In genomic region chr1:188660882-188661281, GRCm38 (mm10) we compare ENCODE assay signal across 8 mouse cellular contexts.
A peak's percentile ranks its signal among the peaks of the same experiment; 100 is the strongest.
DNase-seq lines count a peak whose midpoint lies in the region; ATAC-seq and TF ChIP-seq lines count a peak whose summit lies in the region.

No protein-coding gene starts in this region.

- H3K4me2 ChIP-seq in heart, embryonic 11.5 days, result peak overlapping the region; percentile 62

- peak overlapping the region; percentile 62 for H3K9ac ChIP-seq in heart, embryonic 11.5 days (ENCODE audit: low read depth, low read length)

- H3K36me3 ChIP-seq in E14TG2a.4 (ENCODE audit: insufficient read depth, low read length), result no peaks in the 10 kb centered on the region
- H3K36me3 ChIP-seq in heart, embryonic 11.5 days (ENCODE audit: control insufficient read depth, insufficient read depth, low read length), result no peaks in the 10 kb centered on the region

- TF ChIP-seq CTCF in E14TG2a.4 (conservative IDR thresholded peaks at IDR 0.05; ENCODE audit: low read length), result no peak
- no peak for TF ChIP-seq CTCF in cerebellum, adult 2 months (IDR thresholded peaks at IDR 0.05; ENCODE audit: borderline replicate concordance, insufficient read depth, low read depth, low read length)

- peak; percentile 38 to 49 for DNase-seq in kidney, postnatal 4 days
- peak; percentile 48 for DNase-seq in retina, postnatal 1 day
- DNase-seq in cerebellum, adult 2 months, result no peak
- no peak for DNase-seq in spleen, adult 12 weeks (ENCODE audit: low spot score)
- no peak for DNase-seq in gastrocnemius, postnatal 4 days (ENCODE audit: low spot score in 2 of 2)

- H3K27ac ChIP-seq in brown adipose tissue, adult 24 weeks (replicated peaks; ENCODE audit: low read depth, low read length), result peak overlapping the region; percentile 37; the same call in 1 of the 2 replicates
- H3K27ac ChIP-seq in heart, embryonic 11.5 days (ENCODE audit: low read depth, low read length), result peak overlapping the region; percentile 35
- no peak overlapping the region for H3K27ac ChIP-seq in cerebellum, adult 2 months (ENCODE audit: insufficient read depth, low read length)

- peaks cover 57% of the 10 kb centered on the region for H3K4me1 ChIP-seq in E14TG2a.4 (replicated peaks; ENCODE audit: low read depth, low read length)
- peaks cover 7% of the 10 kb centered on the region; the same call in 1 of the 2 replicates for H3K4me1 ChIP-seq in brown adipose tissue, adult 24 weeks (ENCODE audit: control insufficient read depth, insufficient read depth, insufficient read length, low read length)
- peaks cover 15% of the 10 kb centered on the region for H3K4me1 ChIP-seq in heart, embryonic 11.5 days (ENCODE audit: control insufficient read depth, insufficient read depth, low read length)
- H3K4me1 ChIP-seq in cerebellum, adult 2 months (ENCODE audit: control insufficient read depth, insufficient read depth, low read length), result no peaks in the 10 kb centered on the region

- TF ChIP-seq POLR2A in cerebellum, adult 2 months (IDR thresholded peaks at IDR 0.05; ENCODE audit: borderline replicate concordance, insufficient read depth, low read length), result no peak

- peak overlapping the region; percentile 48 for H3K4me3 ChIP-seq in E14TG2a.4 (replicated peaks; ENCODE audit: low read length)
- H3K4me3 ChIP-seq in brown adipose tissue, adult 24 weeks (ENCODE audit: insufficient read depth, low read depth, low read length), result peak overlapping the region; percentile 19; the same call in 1 of the 2 replicates
- H3K4me3 ChIP-seq in heart, embryonic 11.5 days (ENCODE audit: low read depth, low read length), result peak overlapping the region; percentile 42
- no peak overlapping the region for H3K4me3 ChIP-seq in cerebellum, adult 2 months (replicated peaks; ENCODE audit: insufficient read depth, low read depth, low read length)

- peaks cover 6% of the 10 kb centered on the region; the same call in 1 of the 2 replicates for H3K27me3 ChIP-seq in E14TG2a.4 (ENCODE audit: insufficient read depth, low read length)
- no peaks in the 10 kb centered on the region for H3K27me3 ChIP-seq in heart, embryonic 11.5 days (ENCODE audit: control insufficient read depth, insufficient read depth, low read length)
- H3K27me3 ChIP-seq in cerebellum, adult 2 months (ENCODE audit: control insufficient read depth, insufficient read depth, low read length), result no peaks in the 10 kb centered on the region

- H3K9me3 ChIP-seq in E14TG2a.4 (ENCODE audit: low read length), result no peaks in the 10 kb centered on the region
- no peaks in the 10 kb centered on the region for H3K9me3 ChIP-seq in heart, embryonic 11.5 days (replicated peaks; ENCODE audit: control insufficient read depth, low read length)

- no peak for ATAC-seq in heart, embryonic 11.5 days (replicated peaks; ENCODE audit: insufficient number of reproducible peaks, low FRiP score, low TSS enrichment)

- WGBS in heart, embryonic 11.5 days (ENCODE audit: insufficient replicate concordance), result 5% methylated on average over 8 of the region's 8 CpGs
- WGBS in cerebellum, adult 2 months, result 6% methylated on average over 8 of the region's 8 CpGs

Comparison
In these comparisons a context has a peak if more than half of its experiments do, and no peak if none do; other contexts are left out.
1. DNase-seq: peak in kidney, postnatal 4 days (2 of 2) and retina, postnatal 1 day (single experiment); none in cerebellum, adult 2 months (0 of 2), spleen, adult 12 weeks (single experiment) and gastrocnemius, postnatal 4 days (0 of 2).